Mouse (Mus musculus): Measurements from ENCODE around the gene Prkg2.
A peak's percentile ranks its signal among the peaks of the same experiment; 100 is the strongest.

Prkg2 gene

DNA sequence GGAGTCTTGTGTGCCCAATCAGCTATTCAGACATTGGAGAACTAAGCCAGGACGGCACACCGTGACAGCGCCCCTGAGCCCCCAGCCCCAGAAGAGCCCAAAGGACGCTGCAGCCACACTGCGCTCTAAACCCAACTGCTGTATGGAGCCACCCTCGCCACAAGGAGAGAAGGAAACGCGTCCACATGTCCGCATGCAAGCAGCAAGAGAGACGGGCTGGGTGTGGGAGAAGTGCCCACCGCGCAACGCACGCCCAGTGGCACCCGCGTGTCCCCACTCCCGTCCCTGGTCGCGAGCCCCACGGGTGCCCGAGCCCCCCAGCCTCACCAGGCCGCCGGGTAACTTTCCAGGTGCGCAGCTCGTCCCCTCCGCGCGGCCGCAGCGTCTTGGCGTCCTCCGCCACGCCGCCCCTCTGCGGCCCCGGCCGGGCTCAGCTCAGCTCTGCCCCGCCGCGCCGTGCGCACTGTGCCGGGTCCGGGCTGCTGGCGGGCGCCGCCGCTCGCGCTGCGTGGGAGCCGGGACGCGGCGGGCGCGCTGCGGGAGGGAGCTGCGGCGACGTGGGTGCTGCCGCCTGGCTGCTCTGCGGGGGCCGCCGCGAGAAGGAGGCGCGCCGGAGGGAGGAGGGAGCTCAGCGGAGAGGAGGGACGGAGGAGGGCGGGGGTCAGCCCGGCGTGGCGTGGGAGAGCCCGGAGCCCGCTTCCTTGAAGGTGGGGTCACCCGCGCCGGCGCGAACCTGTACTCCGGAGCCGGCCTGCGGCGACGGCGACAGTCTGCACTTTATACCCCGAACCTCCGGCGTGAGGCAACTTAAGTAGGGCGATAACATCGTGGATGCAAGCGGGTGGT, at the start of gene Prkg2:
Prkg2 (minus strand) TSS at position 756 of the 846 bp plus-strand sequence.
- DNase-seq (ENCODE audit: inconsistent ontology term): peak; percentile 35

DNA sequence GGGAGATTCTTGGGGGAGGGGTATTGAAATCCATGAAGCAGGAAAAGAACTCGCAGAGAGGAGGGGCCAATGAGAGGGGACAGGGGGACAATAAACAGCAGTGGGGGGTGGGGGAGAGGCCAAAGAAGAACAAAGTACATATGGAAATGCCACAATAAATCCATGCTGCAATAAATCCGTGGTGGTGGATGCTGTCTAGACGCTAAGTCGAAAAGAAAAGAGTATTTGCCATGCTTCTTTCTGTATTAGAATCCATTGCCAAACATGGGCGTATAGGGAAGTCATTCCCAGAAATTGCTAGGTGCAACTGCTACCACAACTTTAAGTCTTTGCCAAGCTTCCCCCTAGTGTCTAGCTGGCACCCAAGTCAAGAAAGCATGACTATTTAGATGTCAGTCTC, 46.8 kb upstream of the Prkg2 start:
- DNase-seq (ENCODE audit: inconsistent ontology term): no peak

DNA sequence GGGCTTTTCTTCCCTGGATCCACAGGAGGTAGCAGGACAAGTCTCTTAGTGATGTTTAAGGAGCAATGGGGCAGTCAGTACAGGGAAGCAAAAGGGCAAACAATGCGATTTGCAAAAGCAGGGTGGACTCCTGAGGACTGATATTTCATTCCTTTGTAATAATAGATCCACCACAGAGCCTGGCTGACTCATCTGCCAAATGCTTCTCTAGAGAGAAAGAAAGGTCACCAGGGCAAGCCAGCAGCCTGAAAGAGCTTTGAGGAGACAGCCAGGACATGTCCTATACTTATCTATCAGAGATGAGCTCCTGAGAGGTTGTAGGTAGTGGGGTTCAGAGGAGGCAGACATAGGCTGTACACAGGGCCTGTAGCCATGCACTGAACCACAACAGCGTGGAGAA, 41.2 kb upstream of the Prkg2 start:
- peak; percentile 57 for DNase-seq (ENCODE audit: inconsistent ontology term)

DNA sequence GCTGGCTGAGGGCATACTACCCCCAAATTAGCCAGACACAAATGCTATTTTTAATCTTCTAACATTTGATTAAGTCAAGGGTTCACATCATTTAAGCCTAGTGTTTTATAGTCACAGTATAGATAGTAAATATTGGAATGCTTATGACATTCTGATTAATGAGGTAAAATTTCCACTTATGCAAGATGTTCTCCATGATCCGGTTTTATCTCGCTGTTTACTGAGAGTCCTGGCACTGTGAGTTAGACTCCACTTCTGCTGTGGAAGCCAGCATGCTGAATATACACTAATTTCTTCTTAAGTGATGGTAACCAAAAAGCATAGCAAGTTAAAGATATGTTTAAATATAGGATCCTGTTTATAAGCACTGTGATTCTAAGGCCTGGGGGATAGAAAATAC, 31.2 kb upstream of the Prkg2 start:
- DNase-seq (ENCODE audit: inconsistent ontology term): no peak

DNA sequence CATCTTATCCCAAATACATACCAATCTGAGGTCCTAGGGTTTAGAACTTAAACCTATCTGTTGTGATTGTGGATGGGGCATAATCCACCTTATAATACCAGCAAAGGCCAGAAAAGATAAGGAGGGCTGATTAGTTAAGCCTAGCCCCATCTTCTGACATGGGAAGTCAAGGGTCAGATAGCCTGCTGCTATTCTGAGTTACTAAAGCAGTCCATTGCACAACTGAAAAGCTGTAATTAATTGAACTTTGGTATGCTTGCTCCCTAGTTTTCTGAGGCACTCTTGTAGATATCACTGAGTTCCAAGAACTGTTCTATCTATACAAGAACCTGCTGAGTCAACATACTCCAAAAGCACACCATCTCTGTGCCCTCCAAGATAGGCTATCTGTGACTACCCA, 25.4 kb upstream of the Prkg2 start:
- DNase-seq (ENCODE audit: inconsistent ontology term): no peak

DNA sequence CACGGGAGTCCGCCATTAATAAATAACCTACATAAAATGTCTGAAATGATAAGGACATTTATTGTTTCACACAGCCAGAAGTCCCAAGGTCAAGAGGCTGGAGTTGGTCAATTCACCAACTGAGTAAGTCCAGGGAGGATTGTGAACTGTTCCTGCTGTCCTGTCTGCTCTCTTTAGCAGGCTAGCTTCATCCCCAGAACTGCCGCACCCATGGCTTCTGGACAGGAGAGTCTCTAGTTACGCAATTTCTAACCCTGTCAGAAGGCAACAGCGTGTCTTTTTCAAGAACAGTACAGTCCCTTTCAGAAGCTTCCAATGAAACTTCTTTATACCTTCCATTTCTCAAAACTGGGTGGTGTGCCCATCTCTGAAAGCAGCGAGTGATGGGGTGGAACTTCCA, 1.9 kb upstream of the Prkg2 start:
- DNase-seq (ENCODE audit: inconsistent ontology term): no peak

DNA sequence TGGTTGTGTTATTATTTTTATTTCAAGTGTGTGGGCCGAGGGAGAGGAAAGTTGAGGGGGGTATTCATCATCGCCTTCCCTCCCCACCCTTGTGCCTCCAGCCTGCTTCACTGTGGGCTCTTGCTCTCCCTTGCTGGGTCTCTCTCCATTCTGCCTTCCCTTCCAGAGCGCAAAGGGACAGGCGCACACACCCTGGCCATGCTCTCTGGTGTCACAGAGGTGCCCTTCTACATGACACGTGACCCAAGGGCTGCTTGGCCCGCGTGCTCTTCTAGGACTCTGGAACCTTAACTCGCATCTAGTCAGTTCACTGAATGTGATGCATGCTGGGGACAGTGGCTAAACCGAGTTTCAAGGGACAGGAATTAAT, 276 bp upstream of the Prkg2 start:
- no peak for DNase-seq (ENCODE audit: inconsistent ontology term)

DNA sequence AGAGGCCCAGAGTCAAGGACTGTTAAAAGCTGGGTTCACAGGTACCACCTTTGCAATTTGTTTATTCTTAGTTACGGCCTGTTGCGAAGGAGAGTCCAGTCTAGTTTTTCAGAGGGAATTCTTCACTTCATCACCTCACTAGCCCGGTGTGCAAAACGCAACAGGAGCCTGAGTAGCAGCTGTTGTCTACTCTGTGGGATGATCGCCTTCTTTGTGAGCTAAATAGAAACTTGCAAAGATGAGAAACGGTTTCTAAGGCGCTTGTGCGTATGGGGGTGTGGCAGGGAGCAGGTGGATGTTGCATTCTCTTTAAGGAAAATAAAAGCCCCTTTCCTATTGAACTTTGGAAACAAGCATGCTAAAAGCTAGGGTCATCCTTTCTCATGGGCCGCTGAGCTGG, 1.2 kb downstream of the Prkg2 start:
- no peak for DNase-seq (ENCODE audit: inconsistent ontology term)

DNA sequence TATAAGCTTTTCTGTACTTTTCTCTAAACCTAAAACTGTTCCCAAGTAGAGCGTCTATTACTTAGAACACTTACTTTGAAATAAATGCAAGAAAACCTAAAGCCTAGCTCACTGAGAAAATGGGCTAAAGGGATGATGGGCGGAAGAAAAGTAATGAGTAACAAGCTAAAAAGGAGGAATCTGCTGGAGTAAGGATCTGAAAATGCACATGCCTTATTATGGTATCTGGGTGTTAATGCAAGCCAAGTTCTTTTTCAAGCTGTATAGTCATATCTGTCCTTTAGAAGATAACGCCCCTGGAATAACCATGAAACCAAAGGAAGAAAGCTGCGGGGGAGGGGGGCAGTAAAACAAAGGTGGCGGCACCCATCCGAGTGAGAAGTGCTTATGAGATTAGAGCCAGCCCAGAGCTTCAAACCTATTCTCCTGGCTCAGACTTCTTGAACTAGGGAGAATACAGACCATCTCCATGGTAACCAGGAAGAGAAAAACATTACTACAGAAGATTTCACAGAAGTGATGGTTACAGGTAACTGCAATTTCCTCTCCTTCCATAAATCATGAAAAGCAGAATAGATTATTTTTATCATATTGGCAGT, 5.5 kb downstream of the Prkg2 start:
- no peak for DNase-seq (ENCODE audit: inconsistent ontology term)

DNA sequence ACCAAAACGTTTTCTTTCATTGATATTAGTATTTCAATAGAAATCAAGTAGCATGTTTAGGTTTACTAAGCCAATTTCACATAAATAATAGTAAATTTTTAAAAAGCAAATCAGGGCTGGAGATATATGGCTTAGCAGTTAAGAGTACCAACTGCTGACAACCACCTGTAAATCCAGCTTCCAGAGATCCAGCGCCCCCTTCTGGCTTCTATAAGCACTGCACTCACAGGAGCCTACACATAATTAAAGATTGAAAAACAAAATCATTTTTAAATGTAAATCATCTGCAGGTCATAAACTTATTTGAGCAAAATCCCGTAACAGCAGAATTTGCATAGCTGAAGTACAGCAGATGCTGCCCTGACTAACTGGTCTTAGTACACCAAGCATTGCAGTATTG, 10.8 kb downstream of the Prkg2 start:
- no peak for DNase-seq (ENCODE audit: inconsistent ontology term)

DNA sequence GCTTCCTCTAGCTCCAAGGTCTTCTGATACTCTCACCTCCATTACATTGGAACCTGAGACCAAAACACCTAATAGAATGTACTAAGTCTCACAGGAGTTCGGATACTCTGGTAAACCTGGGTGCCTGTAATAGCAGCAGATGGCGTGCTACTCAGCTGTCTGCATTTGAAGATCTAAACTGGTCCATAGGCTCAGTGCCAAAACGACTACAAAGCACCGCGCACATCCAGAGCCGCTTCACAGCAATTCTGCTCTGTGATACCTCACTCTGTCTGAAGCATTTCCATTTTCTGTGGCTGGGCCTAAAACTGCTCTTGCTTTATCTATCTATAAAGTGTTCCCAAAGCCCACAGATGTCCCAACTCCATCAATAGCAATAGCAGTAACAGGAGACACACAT, 17.4 kb downstream of the Prkg2 start:
- no peak for DNase-seq (ENCODE audit: inconsistent ontology term)

DNA sequence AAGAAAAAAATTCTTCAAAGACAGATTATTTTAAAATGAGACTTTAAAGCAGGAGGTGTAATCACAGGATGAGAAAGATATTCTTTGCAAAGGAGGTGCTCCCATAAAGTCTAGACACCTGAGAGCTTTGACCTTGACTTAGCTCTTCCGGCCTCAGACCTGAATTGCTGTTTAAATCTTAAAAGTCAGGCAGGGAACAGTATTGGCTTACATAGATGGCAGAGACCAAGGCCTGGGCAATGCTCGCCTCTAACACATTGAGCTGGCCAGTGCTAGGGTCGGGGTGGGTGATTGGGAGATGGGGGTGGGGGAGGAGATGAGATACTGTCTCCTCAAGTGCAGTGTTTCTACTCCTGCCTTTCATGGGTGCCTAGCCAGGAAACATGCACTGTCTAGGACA, 22.0 kb downstream of the Prkg2 start:
- no peak for DNase-seq (ENCODE audit: inconsistent ontology term)

DNA sequence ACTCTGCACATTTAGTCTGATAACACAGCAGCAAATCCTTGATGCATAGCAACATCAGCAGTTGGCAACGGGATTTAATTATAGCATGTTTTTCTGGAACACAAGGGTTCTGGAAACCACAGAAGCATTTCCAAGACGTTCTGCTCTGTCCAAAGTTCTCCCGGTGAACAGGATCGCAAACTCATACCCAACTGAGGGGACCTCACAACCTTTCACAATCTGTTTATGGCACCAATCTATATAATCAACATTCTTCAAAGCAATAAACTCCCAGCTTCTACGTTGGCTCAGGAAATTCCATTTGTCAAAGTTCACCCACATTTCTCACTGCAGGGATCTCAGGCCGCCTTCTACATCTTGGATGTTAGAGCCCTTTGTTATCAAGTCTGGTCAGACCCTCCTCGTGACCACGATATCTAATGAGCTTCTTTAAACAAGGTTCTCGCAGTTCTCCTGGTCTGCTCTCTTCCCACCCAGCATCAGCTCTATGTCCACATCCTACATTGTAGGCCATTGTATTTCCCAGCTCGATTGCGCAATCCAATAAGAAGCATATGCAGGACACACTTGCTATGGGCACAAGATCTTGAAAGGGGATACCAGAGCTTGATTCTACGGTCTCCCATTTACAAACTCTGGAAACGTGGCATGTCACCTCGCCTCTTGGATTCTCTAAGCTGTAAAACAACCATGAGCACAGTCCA, 26.6 kb downstream of the Prkg2 start:
- no peak for DNase-seq (ENCODE audit: inconsistent ontology term)

DNA sequence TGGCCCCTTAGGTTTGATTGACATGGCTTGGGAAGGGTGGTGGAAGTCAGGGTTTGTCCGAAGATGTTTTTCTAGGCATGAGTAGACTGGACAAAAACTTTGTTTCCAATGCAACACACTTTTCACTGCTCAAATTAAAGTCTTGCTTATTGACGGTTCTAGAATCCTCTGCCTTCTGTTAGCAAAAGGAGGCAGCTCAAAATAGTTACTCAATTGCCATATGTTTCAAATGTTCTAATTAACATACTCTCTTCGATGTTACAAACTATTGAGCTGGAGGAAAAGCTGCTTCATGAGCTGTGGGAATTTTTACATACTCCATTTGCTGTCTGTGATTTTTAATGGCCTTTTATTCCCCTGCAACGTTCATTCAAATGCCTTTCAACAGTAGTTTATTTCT, 39.0 kb downstream of the Prkg2 start:
- DNase-seq (ENCODE audit: inconsistent ontology term): no peak

DNA sequence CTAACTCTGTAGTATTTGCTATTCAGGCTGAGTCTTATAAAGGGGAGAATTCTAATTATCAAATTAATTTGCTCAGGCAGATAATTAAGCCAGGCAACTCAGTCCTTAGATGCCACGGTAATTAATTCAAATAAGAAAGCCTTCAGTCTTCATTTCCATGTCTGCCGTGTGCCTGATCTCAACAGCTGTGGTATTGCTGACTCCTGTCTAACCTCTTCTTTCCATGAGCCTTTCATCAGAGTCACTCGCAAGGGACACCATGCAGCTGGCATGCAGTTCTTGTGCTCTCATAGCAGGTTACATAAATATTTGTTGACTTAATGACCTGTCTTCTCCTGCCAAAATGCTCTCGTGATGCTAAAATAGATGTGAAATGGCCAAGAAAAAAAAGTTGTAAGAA, 41.4 kb downstream of the Prkg2 start:
- peak; percentile 89 for DNase-seq (ENCODE audit: inconsistent ontology term)

DNA sequence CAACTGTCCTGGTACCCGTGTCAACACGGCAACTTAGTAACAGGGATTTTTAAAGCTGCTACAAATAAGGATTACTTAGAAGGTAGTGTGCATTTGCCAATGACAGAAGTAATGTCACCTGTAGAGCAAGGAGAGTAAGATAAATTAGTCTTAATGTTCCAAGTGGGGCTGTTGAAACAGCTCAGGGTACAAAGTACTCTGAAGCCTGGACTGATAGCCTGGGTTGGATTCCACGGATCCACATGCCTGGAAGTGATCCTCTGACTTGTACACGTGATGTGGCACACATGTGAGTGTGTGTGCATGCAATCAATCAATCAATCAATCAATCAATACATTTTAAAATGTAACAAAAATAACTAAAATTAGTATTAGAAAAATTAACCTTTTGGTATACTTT, 45.6 kb downstream of the Prkg2 start:
- no peak for DNase-seq (ENCODE audit: inconsistent ontology term)

DNA sequence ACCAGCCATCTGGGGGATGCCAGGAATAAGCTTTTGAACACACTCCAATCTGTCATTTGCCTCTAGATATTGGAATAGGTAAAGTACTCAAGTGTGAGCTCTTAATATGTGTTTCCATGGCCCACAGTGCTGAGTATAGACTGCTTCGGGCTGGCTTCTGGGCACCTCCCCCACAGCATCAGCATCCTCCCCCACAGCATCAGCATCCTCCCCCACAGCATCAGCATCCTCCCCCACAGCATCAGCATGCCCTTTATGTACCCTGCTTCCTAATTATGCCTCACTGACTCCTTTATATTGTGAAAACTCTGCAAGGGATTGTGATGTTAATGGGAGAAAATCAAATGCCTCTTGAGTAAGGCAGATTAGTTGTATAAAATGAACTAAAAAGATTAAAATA, 49.5 kb downstream of the Prkg2 start:
- DNase-seq (ENCODE audit: inconsistent ontology term): no peak

DNA sequence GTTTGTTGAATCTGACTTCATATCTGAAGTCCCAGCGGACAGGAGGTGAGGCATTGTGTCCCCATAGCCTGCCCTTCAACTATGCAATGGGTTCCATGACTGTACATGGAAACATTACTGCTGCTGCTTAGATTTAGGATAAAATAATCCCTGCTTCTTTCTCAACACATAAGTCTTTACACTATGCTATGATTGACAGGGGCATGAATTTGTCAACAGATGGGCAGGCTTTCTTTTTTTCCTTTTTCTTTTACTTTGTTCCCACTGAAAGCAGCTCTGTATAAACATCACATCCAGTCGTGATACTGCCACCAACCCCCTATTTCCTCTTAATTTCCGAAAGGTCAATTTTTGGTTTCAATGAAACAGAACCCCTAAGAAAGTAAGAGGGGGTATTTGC, 50.0 kb downstream of the Prkg2 start:
- DNase-seq (ENCODE audit: inconsistent ontology term): no peak

DNA sequence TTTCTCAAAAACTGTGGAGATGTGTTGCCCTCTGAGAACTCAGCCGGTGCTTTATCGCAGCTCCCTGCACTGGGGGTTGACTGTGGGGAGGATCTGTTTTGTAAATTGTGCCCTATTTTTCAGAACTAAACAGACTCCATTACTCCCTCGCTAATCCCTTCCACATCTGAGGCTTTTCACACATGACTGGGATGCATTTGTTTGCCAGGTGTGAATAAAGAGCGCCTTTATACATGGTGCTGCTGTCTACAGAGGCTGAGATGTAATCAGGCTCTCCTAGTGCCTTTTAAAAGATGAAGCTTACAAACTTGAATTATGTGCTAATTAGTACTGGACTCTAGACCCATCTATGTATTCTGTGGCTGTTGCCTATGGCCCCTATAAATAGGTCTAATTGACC, 50.7 kb downstream of the Prkg2 start:
- no peak for DNase-seq (ENCODE audit: inconsistent ontology term)

DNA sequence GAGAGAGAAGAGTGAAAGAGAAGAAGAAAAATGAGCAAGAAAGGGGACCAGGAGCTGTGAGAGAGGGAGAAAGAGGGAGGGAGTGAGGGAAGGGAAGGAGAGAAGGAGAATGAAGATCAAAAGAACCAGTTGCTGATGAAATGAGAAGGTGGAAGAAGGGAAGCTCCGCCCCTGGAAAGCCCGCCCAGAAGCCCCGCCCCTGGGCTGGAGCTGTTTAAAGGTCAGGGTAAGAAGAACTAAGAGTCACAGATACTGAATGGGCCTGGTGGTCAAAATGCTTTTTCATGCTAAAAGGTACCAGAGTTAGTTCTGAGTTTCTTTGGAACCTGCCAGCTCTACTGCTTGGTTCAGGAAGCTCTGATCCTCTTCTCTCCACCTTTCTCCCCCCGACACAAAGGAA, 51.1 kb downstream of the Prkg2 start:
- no peak for DNase-seq (ENCODE audit: inconsistent ontology term)

DNA sequence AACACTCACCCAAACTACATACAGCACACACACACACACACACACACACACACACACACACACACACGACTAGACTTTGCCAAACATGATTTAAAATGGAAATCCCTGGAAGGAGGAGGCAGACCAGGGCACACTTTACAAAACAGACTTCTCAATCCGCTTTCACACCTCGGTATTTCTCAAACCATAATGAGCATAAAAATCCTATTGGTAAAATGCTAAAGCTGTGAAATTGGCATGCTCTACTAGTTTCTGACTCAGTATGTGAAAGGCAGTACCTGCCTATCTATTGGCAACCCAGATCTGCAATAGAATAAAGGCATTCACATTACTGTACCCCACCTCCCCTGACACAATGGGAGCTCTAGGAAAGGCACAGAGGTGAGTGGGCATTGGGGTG, 52.1 kb downstream of the Prkg2 start:
- DNase-seq (ENCODE audit: inconsistent ontology term): no peak

DNA sequence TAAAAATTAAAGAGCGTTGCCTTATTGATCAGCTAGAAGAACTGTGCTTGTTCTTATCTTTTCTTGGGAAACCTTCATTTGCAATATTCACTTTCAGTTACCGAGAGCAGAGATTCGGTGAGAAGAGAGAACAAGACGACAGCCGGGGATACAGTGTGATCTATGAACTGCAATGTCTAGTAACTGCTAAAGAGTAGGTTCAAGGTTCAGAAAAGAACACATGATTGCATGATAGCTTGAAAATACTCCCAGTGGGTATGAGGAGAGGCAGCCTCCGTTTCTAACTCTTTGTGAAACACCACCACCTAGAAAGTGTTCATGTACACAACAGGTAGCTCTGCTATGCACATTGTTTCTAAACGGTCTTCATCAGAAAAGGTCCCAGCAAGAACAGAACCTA, 55.8 kb downstream of the Prkg2 start:
- DNase-seq (ENCODE audit: inconsistent ontology term): no peak

DNA sequence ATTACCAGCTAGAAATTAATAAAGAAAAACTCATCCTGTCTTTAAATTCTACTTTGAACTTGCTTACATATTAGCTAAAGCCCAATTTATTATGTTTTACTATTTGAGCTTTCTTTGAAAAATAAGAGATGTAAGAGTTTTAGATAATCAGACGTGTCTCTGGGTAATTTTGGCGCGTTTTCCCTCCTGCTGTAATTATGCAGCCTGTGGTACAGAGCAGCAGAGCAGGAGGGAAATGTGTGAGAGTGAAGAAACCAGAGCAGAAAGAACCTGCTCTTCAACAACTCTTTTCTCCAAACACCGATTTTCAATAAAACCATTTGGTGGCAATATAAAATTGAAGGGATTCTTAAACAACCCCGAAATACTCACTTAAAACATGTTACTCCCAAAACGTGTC, 58.8 kb downstream of the Prkg2 start:
- DNase-seq (ENCODE audit: inconsistent ontology term): no peak

All from Muller cell, postnatal 12 days (primary cell).